Mouse (Mus musculus) CH12.LX (cell line): ENCODE measurements at regions not wholly inside any gene's neighbourhood (a gene's known extent, or its start where the extent isn't known, plus 50 kb on each side); places are given as distances from the start of the nearest gene placed in this dataset.

Experiments used
- CTCF ChIP-seq, 2 experiments: IDR thresholded peaks in 1 of 2; conservative IDR thresholded peaks in 1 of 2; 2 replicates each; pipeline ENCODE4 v1.5.1; 2011 to 2012; ENCODE audit warnings: low read depth in 2 of 2, low read length in 2 of 2, improper control_type of control experiment in 1 of 2, inconsistent platforms in 1 of 2, mild to moderate bottlenecking in 1 of 2, moderate library complexity in 1 of 2
- E2F4 ChIP-seq: IDR thresholded peaks from 2 replicates; pipeline ENCODE4 v1.6.1; 2011; ENCODE audit warnings: low read depth, low read length, improper control_type of control experiment; ENCODE audit not compliant: insufficient replicate concordance
- MAX ChIP-seq: IDR thresholded peaks from 2 replicates; pipeline ENCODE4 v1.6.1; 2011; ENCODE audit warnings: low read length, improper control_type of control experiment
- PAX5 ChIP-seq: IDR thresholded peaks from 2 replicates; pipeline ENCODE4 v1.6.1; 2012; ENCODE audit warnings: low read length, inconsistent platforms, mixed read lengths
- POLR2A ChIP-seq: IDR thresholded peaks from 2 replicates; pipeline ENCODE4 v1.6.1; 2011; ENCODE audit warnings: low read depth, mild to moderate bottlenecking, improper control_type of control experiment, low read length
- RCOR1 ChIP-seq: conservative IDR thresholded peaks from 2 replicates; pipeline ENCODE4 v1.6.1; 2012; ENCODE audit warnings: low read depth, mild to moderate bottlenecking, inconsistent platforms, low read length, improper control_type of control experiment
- UBTF ChIP-seq: IDR thresholded peaks from 2 replicates; pipeline ENCODE4 v1.6.1; 2012; ENCODE audit warnings: low read depth, mild to moderate bottlenecking, inconsistent platforms, low read length, improper control_type of control experiment, moderate library complexity
- USF1 ChIP-seq: IDR thresholded peaks from 2 replicates; pipeline ENCODE4 v1.6.1; 2014; ENCODE audit warnings: low read depth, mild to moderate bottlenecking, inconsistent platforms, low read length, improper control_type of control experiment

DNA sequence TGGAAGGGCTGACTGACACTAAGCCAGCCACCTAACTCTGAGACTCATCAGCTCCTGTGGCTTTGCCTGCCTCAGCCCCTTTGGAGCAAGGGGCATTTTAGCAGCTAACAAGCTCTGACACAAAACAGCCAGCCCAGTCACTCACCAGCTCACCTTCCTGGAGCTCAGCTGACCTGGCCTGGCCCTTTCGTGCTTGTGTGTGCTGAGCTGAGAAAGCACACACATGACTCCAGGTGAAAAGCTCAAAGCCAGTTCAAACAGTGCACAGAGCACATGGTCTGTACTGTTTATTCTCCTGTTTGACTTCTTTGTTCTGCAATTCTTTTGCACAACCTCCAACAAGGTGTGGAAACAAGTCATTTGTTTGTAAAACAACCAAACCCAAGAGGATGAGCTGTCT is 330.8 kb upstream of the Dynlrb2 start:
- TF ChIP-seq PAX5 (no peak), CTCF (conservative IDR thresholded peaks at IDR 0.05 in 1 of 2, IDR thresholded peaks at IDR 0.05 in 1 of 2; ENCODE audit: low read depth in 2 of 2, low read length in 2 of 2) (no peak), MAX (no peak), UBTF (no peak), POLR2A (no peak), RCOR1 (no peak), E2F4 (no peak), USF1 (no peak)
